Mouse (Mus musculus) brain, embryonic 14.5 days (tissue): ENCODE measurements at regions not wholly inside any gene's neighbourhood (a gene's known extent, or its start where the extent isn't known, plus 50 kb on each side); places are given as distances from the start of the nearest gene placed in this dataset.
"Not testable (repeated sequence)": the region's sequence is repeated elsewhere in the genome, so short reads cannot be mapped to it uniquely, and the experiment has no call there.

Source experiments
- DNase-seq: peaks from one replicate; pipeline ENCODE4 v3.0.0-alpha.2; 2011; ENCODE audit warnings: low read depth
- CTCF ChIP-seq: fragments of 200-500 bp; IDR thresholded peaks from 2 replicates; pipeline ENCODE4 v1.5.1; 2012; ENCODE audit warnings: inconsistent platforms, mild to moderate bottlenecking, moderate library complexity, borderline replicate concordance; ENCODE audit not compliant: insufficient read depth, insufficient read length; ENCODE audit errors: extremely low read depth
- POLR2A ChIP-seq: fragments of 200-500 bp; IDR thresholded peaks from 2 replicates; pipeline ENCODE4 v1.6.1; 2012; ENCODE audit warnings: mild to moderate bottlenecking, inconsistent platforms, borderline replicate concordance; ENCODE audit not compliant: poor library complexity, insufficient read depth, insufficient read length, severe bottlenecking; ENCODE audit errors: extremely low read depth

DNA sequence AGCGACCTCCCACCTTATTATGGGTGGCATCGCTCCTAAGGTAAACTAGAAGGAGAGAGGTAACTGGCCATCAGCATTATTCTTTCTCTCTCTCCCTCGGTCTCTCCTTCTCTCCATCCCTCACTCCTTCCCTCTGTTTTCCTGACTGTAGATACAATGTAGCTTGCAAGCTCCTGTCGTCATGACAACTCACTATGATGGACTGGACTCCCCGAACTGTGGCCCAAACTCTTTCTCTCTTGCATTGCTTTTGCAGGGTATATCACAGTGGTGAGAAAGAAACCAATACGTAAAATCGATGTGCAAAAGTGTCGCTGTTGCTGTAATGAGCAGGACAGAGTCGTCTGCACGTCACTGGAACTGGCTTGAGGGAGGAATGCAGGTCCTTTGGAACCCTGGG, 177.5 kb upstream of the Plcz1 start:
- TF ChIP-seq CTCF (no peak), POLR2A (no peak)
- DNase-seq, result no peak

DNA sequence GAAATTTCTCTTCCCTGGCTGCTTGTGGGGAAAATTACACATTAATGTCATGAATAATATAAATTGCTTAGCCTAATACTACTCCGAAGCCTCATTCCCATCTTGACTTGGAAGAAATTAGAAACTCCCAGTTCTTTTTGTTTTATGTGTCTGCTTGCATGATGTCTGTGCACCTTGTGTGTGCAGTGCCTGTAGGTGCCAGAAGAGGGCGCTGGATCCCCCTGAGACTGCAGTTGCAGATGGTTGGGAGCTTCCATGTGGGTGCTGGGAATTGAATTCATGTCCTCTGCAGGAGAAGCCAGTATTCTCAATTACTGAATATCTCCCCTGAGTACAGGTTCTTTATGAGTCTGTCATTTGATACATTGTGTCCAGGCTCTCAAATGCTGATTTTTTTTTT, 171.1 kb upstream of the Plcz1 start:
- no peak for TF ChIP-seq POLR2A
- peak; percentile 6; the same call in 1 of the 2 replicates for TF ChIP-seq CTCF
- no peak for DNase-seq

DNA sequence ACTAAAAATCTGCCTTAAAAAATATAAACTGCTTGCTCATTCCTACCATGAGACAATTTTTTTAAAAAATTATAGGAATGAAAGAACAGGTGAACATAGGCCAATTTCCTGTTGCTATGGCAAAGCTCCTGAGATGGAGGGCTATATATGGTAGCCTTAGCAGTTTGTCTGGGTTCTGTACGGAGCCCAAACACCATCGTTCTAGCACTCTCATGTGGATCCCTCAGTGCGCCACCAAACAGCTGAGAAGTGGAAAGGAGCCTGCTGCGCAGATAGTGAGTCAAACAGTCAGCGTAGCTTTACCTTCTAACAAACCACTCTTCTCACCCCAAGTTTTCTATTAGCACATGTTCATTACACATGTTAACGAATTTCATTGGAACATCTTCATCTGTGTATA, 168.9 kb upstream of the Plcz1 start:
- TF ChIP-seq CTCF (no peak), POLR2A (no peak)
- no peak for DNase-seq

DNA sequence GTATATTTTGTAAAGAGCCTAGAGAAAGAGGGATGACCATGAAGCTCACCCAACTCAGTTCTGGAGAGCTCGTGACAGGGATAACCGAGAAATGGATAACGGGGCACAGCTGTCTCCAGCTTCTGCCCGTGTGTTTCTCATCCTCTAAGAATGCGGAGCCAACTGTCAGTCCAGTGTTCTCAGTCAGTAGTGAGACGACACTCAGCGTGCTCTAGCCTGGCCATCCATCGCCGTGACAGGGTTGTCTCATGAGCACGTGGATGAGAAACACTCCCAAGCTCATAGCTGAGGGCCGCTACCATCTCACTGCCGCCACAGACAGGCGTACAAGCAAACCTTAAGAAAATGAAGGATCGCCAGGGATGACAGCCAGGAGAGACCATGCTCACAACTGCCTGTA, 167.8 kb upstream of the Plcz1 start:
- no peak for DNase-seq
- no peak for TF ChIP-seq CTCF
- no peak for TF ChIP-seq POLR2A

DNA sequence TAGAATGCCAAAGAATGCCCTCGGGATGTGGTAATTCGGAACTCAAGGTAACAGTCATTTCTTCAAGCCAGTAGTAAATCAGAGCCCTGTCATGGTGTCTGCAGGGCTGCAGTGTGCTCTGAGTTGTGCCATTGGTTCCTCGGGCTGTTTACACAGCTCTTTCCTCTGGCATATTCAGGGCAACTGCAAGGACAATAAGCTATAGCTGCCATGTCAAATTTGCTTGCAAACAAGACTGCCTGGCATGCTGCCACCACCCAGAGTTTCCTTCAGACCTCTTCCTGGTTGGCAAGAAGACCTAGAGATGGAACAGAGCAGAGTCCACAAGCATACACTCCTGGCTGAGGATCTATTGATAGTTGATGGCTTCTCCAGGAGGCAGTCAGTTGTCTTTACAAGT, 167.1 kb upstream of the Plcz1 start:
- TF ChIP-seq CTCF, result no peak
- TF ChIP-seq POLR2A, result no peak
- peak; percentile 53 for DNase-seq

DNA sequence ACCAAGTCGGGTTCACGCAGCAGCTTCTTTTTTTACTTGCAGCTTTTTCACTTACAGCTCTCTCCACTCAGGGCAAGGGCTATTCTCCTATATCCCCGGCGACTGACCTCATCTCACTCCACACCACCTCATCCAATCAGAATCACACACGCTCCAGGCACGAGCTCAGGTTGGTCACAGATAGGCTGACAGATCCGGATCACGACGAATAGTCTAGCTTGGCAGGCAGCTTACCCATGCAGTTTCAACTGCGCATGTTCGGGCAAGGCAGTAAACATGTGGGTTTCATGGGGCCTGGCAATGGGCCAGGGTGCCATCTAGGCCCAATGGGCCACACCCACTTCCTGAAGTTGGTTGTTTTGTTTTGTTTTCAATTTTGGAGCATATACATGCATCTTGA, 165.4 kb upstream of the Plcz1 start:
- DNase-seq, result not testable (repeated sequence)

DNA sequence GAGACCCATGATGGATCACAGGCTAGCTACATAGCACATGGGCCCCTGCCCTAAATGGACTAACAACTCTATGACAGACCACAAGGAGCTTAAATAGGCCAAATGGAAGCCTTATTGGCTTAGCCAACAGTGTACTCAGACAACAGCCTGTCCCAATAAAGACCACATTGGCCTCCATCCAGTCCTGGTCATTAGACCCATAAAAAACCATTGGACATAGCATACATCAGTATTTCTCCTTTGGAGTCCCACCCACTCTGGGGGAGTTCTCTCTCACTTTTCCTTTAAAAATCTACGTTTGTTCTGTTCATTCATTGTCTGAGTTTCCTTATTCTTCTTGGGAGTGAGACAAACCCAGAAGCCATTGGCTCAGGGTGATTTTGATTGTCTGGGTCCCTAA, 160.1 kb upstream of the Plcz1 start:
- DNase-seq, result no peak

DNA sequence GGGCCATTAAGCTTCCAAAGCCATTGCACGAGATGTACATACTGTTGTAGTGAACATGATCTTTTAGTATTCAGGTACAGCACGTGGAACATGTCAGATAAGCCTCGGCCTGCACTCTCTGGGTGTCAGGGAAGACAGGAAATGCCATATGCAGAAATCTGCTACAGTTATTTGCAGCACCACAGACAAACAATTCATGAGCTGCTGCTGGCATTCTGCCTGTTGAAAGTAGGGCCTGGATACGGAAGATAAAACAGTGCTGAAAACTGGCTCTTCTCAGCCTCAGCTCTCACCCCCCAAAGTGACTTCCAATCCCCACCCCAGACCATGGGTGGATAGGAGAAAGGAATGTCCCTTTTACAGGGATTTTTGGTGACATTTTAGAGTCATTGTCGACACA, 159.1 kb upstream of the Plcz1 start:
- TF ChIP-seq POLR2A (no peak), CTCF (no peak)
- DNase-seq, result no peak

More for the DNA sequence above, 160.1 kb upstream of the Plcz1 start:
- no peak for TF ChIP-seq POLR2A

DNA sequence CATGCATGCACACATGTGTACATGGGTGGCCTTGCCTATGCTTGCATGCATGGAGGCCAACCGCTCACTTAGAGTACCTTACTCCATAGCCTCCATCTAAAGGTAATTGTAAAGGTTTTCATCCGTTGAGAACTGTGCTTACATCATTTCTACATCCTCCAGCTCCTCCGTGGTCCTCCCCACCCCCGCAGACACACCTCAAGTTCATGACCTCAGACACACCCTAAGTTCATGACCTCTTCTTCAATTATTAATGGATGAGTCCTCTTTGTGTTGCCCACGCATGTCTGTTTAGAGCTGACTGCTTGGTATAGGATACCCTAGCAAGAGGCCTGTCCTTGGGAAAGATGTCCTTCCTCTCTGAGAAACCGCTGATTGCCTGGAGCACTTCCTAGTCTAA, 156.8 kb upstream of the Plcz1 start:
- TF ChIP-seq POLR2A (no peak), CTCF (no peak)
- DNase-seq, result no peak

DNA sequence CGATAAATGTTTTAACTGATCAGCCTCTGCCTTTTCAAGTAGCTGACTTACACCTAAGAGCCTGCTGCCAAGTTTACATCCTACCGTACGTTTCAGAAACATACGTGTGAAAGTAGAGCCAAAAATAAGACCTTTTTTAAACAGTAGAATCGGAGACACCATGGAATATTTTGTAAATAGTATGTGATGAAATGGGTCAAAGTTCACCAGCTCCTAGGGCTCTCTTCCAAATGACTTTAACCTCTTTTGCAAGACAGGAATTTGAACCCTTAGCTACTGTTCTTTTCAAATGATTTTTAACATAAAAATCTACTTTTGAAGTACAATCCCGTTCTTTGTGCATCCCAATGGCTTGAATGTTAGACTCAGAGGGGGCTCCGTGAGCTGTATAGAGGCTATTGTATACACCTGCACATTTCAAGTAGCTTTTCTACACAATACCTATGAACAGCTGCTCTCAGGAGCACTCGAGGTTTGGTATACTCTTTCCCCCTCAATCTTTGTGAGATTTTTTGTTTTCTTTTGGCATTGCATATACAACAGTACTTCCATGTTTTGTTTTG, 155.9 kb upstream of the Plcz1 start:
- TF ChIP-seq CTCF (no peak), POLR2A (no peak)
- DNase-seq, result no peak

DNA sequence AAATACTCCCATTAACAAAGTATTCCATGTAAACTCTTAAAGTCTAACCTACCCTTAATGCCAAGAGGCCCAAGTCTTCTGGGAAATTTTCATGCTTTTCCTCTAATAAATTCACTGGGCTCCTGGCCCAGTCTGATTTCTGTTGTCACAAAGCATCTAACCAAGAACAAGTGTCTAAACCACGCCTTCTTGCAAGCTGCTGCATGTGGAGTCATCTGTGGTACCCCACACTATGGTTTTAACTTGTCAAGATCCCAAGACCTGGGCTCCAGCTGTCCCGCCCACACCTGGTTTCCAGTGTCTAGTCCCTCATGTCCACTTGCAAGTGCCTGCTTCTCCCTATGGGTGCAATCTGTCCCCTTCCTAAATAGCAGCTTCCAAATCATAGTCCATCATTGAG, 153.0 kb upstream of the Plcz1 start:
- TF ChIP-seq CTCF (no peak), POLR2A (no peak)
- no peak for DNase-seq

DNA sequence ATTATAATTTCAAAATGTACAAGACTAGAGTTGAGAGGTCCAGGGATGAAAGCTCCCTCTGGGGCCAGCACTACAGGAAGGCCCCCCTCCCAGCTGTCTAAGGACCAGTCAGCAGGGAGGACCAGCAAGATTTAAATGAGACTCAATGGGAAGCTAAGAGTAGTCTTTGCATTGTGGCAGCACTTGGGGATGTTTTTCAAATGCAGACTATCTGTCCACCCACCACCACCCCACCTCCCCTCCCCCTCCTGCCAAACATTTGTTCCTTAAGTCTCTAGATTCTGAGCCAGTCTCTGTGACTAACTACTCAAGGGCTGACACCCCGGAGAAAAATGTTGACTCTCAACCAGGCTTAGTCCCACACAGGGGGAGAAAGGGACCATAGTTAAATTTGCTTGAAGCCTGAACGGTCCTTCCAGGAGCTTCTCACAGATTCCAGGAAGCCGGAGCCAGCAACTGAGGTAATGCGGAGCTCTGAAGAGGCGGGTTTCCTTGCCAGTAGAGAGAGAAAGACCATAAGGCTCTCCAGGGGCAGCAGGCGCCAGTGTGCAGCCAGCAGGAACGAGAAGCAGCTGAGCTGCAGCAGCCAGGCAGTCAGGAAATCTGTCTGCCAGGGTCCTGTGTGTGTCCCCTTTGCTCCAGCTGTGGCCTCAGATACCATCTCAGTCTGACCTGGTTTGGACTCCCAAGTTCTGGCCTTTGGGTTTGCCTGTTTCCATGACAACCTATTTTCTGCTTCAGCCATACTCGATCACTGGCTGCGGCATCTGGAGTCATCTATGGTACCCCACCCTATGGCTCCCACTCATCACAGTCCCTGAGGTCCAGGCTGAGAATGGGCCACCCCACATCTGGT, 152.1 kb upstream of the Plcz1 start:
- peak; percentile 51 for DNase-seq
- TF ChIP-seq POLR2A (no peak), CTCF (no peak)
